In genomic region chr5:144963401-144963800, GRCm38 (mm10) we compare ENCODE assay signal across 8 mouse cellular contexts. TPM values are rescaled to one million over a fixed set of nuclear protein-coding genes. Genes with fewer than 3 reads are reported as not detected.
DNase-seq lines count a peak whose midpoint lies in the region; ATAC-seq and TF ChIP-seq lines count a peak whose summit lies in the region.

No protein-coding gene starts in this region.

- peak overlapping the region; percentile 84 for H3K4me3 ChIP-seq in cortical plate, adult 2 months (ENCODE audit: insufficient read depth, low read length)
- peak overlapping the region; percentile 24 for H3K4me3 ChIP-seq in heart, embryonic 16.5 days (ENCODE audit: low read length)
- peak overlapping the region; percentile 94 for H3K4me3 ChIP-seq in midbrain, embryonic 15.5 days

- H3K27ac ChIP-seq in cortical plate, adult 2 months (ENCODE audit: insufficient read depth, low read length) = 0 out of 2 replicates have a peak overlapping the region, but pooled peaks have one; percentile 1
- H3K27ac ChIP-seq in heart, embryonic 16.5 days (ENCODE audit: low read length) = peak overlapping the region; percentile 71
- 0 out of 2 replicates have a peak overlapping the region, but pooled peaks have one; percentile 88 for H3K27ac ChIP-seq in midbrain, embryonic 15.5 days

- intact Hi-C loops in left cerebral cortex, postnatal 4 days (cut with DNase I) = loop anchor here (10.0 kb wide), 1 partner anchor 49 kb away; no protein-coding TSS in a partner anchor

- WGBS in heart, embryonic 16.5 days = 25% methylated on average over 3 of the region's 3 CpGs
- 44% methylated on average over 3 of the region's 3 CpGs for WGBS in midbrain, embryonic 15.5 days

- H3K4me1 ChIP-seq in cortical plate, adult 2 months (ENCODE audit: control insufficient read depth, insufficient read depth, low read length) = peaks cover 5% of the 10 kb centered on the region; the same call in 1 of the 2 replicates
- peaks cover 39% of the 10 kb centered on the region for H3K4me1 ChIP-seq in heart, embryonic 16.5 days (ENCODE audit: control insufficient read depth, insufficient read depth, low read length)
- H3K4me1 ChIP-seq in midbrain, embryonic 15.5 days = peaks cover 40% of the 10 kb centered on the region

- H3K9me3 ChIP-seq in heart, embryonic 16.5 days (replicated peaks; ENCODE audit: control insufficient read depth, low read length) = no peaks in the 10 kb centered on the region
- no peaks in the 10 kb centered on the region for H3K9me3 ChIP-seq in midbrain, embryonic 15.5 days

- no peaks in the 10 kb centered on the region for H3K27me3 ChIP-seq in heart, embryonic 16.5 days (ENCODE audit: control insufficient read depth, insufficient read depth, low read length)
- H3K27me3 ChIP-seq in midbrain, embryonic 15.5 days (replicated peaks) = 0 out of 2 replicates have a peak, but pooled peaks cover 3% of the 10 kb centered on the region

- no peak for ATAC-seq in heart, embryonic 16.5 days (replicated peaks; ENCODE audit: extremely low read depth, insufficient read depth, low FRiP score)
- no peak for ATAC-seq in midbrain, embryonic 15.5 days (replicated peaks)

- no peak for TF ChIP-seq CTCF in cortical plate, adult 2 months (IDR thresholded peaks at IDR 0.05; ENCODE audit: extremely low read depth, insufficient read depth, low read length)

- peak overlapping the region; percentile 72 for H3K4me2 ChIP-seq in heart, embryonic 16.5 days (ENCODE audit: low read depth, low read length)
- H3K4me2 ChIP-seq in midbrain, embryonic 15.5 days = peak overlapping the region; percentile 86

- H3K9ac ChIP-seq in heart, embryonic 16.5 days (ENCODE audit: low read length) = peak overlapping the region; percentile 19; the same call in 1 of the 2 replicates
- H3K9ac ChIP-seq in midbrain, embryonic 15.5 days = no peak overlapping the region

- TF ChIP-seq POLR2A in cortical plate, adult 2 months (IDR thresholded peaks at IDR 0.05; ENCODE audit: extremely low read depth, insufficient read depth, low read length) = no peak

- peak; percentile 34 for DNase-seq in left cerebral cortex, postnatal 4 days
- no peak for DNase-seq in left cerebral cortex, adult 8-10 months (ENCODE audit: low spot score in 2 of 2)
- DNase-seq in kidney, postnatal 14 days = peak; percentile 60
- no peak for DNase-seq in thymus, postnatal 10 days (ENCODE audit: low spot score in 2 of 2)
- no peak for DNase-seq in spleen, postnatal 14 days (ENCODE audit: low spot score in 2 of 2)

- H3K36me3 ChIP-seq in heart, embryonic 16.5 days (ENCODE audit: control insufficient read depth, insufficient read depth) = no peaks in the 10 kb centered on the region
- no peaks in the 10 kb centered on the region for H3K36me3 ChIP-seq in midbrain, embryonic 15.5 days (replicated peaks)

RNA-seq across cellular contexts. Expression of gene Smurf1, which starts 2.2 kb away (rescaled TPM):
- 10 to 100 TPM; 59.3 to 60.2 TPM for total RNA-seq in left cerebral cortex, postnatal 4 days (2021)
- 10 to 100 TPM; 32.4 to 38.4 (median 37.2) TPM for total RNA-seq in left cerebral cortex, adult 8-10 months (2022)
- polyA plus RNA-seq in cortical plate, adult 2 months (2012; rRNA removed) = 33.8 and 34.0 TPM in 2 replicates
- 9.3 and 13.5 TPM in 2 replicates for polyA plus RNA-seq in heart, embryonic 16.5 days (2015; fragmentation: Nextera tagmentation; extraction: Ambion mirVana)
- polyA plus RNA-seq in midbrain, embryonic 15.5 days (2015; fragmentation: Nextera tagmentation; extraction: Ambion mirVana) = 38.5 and 44.2 TPM in 2 replicates

Comparison
In these comparisons a context has a peak if more than half of its experiments do, and no peak if none do; other contexts are left out.
1. DNase-seq: peak in left cerebral cortex, postnatal 4 days (single experiment) and kidney, postnatal 14 days (single experiment); none in left cerebral cortex, adult 8-10 months (0 of 2), thymus, postnatal 10 days (0 of 2) and spleen, postnatal 14 days (0 of 2).
2. H3K27ac ChIP-seq: peak in every context shown above with its lines; median percentile 88 in midbrain, embryonic 15.5 days; 71 in heart, embryonic 16.5 days; 1 in cortical plate, adult 2 months.
3. H3K4me3 ChIP-seq: peak in every context shown above with its lines; median percentile 94 in midbrain, embryonic 15.5 days; 84 in cortical plate, adult 2 months; 24 in heart, embryonic 16.5 days.